Mouse (Mus musculus): ENCODE measurements at regions not wholly inside any gene's neighbourhood (a gene's known extent, or its start where the extent isn't known, plus 50 kb on each side); places are given as distances from the start of the nearest gene placed in this dataset.
A peak's percentile ranks its signal among the peaks of the same experiment; 100 is the strongest.

DNA sequence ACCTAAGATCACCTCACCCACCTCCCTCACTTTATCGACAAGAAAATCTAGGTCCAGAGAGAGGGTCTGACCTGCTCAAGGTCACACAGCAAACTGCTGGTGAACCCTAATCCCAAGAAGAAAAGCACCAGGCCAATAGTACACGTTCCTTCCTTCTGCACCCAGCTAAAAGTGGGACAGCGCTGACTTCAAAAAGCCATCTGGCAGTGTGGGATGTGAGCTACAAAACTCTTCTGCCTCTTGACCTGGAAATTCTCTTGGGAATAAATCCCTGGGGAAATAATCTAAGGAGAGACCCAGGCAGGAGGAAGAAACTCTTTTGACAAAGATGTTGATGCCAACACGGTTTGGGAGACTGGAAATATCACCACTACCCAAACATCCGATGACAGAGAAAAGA lies 175.4 kb downstream of the Cct6b start:
- DNase-seq (ENCODE audit: low read depth, low spot score) = no peak

- no peak for DNase-seq (ENCODE audit: low read depth, low spot score)
Measured at GRCm38 (mm10) chr11:82579841-82580415, 184.2 kb downstream of the Cct6b start.

GRCm38 (mm10) chr11:82576019-82576418 lies 187.3 kb downstream of the Tmem132e start:
- DNase-seq (ENCODE audit: low read depth, low spot score) = peak; percentile 20

DNA sequence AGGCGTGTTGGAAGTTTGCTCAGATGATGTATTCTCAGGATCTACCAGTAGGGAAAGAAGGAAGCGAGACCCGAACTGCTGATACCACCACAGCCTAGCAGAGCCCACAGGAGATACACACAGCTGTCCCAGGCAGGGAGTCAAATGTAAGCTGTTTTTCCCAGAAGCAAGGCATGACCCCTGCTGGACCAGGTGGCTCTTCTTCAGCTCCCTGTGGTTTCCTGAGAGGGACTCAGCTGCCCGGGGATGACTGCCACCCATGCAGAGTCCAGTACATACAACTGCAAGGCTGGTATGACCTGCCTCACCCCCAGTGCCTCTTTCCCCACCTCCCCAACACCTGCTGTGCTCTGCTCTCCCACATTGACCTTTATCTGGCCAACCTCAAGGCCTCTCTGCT lies 184.4 kb downstream of the Tmem132e start:
- DNase-seq (ENCODE audit: low read depth, low spot score) = no peak

DNA sequence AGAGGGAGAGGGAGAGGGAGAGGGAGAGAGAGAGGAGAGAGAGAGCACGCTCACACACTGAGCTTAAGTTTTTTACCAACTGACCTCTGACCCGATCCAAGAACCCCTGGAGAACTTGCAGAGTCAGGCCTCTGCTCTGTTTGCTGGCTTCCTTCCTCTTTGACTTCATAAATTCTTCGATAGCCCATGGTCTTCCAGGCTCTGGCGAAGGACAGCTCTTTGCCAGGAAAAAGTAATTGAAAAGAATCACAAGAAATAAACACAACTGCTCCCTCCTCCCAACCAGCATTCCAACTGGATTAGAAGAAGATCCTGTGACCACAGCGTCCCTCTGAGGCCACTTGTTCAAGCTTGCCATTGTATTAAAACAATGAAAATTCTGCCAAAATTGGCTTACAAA lies 182.8 kb downstream of the Tmem132e start:
- no peak for DNase-seq (ENCODE audit: low read depth, low spot score)

DNA sequence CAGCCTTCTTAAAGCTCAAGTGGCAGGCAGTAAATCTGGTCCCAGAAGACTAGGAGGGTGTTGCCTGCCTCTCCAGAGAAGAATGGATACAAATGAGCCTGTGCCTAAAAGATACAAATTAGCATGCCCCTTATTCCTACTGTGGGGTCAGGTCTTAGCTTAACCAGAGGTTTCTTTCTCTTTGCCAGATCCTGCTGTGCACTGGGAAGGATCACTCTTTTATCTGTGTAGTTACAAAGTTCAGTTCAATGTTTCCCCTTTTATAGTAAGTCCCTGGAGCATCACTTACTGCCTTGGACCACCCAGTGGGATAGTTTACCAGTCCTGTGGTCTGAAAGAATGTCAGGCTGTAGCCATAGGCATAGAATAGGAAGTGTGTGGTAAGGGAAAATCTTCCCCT lies 181.1 kb downstream of the Tmem132e start:
- DNase-seq (ENCODE audit: low read depth, low spot score) = peak; percentile 27

DNA sequence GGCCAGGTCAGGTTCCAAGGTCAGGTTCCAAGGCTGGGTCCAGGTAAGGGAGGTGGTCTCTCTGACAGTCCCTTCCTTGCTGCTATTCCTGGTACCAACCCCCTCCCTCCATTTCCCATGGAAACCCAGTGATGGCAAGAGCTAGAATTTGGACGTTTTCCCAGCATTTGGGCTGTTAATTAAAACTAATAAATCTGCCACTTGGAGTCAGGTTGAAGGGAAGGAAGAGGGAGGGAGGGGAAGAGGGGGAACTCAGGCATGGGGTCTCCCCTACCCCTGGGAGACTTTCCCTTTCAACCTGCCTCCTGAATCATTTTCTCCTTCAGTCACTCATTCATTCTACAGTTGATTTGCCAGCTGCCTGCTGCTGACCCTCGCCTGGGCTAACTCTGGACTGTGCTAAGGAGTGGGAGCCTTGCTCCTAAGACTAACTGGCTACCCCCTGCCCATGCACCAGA lies 179.5 kb downstream of the Tmem132e start:
- no peak for DNase-seq (ENCODE audit: low read depth, low spot score)

DNA sequence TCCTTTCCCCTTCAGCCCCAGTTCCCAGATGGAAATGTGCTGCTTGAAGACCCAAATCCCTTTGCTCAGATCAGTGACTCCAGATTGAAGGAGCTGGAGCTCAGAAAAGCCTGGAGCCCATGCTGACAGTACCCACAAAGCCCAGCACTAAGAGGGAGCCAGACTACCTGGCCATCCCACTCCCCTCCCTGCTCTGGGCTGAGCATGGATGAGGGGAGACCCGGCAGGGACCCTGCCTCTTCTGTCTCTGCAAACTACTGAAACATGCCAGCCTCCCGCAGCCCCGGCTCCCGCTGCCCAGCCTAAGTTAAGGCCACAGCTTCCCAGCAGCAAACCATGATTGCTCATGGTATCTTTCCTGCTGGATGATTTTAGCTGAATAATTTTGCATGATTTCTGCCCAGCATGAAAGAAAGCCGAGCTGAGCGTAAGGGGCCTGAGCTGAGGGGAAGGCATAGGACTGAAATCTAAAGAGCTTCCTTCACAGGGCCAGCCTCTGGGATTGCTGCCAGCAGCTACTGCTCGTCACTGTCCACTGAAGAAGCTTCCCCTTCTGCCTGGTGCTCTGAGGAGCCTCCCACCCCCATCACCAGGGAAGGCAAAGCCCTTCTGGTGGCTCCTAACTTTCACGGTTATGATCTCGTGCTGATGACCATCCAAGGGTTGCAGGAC lies 178.4 kb downstream of the Tmem132e start:
- no peak for DNase-seq (ENCODE audit: low read depth, low spot score)

GRCm38 (mm10) chr11:82566092-82566491 lies 177.4 kb downstream of the Tmem132e start:
- no peak for DNase-seq (ENCODE audit: low read depth, low spot score)

DNA sequence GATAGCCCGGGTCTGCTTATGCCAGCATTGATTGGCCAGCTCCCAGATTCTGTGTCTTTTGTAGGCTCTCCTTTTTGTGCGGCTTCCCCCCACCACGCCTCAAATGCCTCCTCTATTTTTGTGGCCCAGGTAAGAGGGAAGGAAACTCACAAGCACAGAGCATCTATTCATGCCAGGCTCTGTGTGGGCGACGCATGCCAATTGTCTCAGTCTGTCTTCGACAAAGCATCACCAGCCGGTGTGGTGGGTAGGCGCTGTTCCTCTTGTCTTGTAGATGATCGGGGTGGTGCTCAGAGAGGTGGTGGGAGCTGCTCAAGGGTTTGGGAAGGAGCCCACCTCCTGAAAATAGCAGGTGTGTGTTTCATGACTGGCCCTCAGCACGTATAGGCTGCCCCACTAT lies 175.5 kb downstream of the Tmem132e start:
- no peak for DNase-seq (ENCODE audit: low read depth, low spot score)

DNA sequence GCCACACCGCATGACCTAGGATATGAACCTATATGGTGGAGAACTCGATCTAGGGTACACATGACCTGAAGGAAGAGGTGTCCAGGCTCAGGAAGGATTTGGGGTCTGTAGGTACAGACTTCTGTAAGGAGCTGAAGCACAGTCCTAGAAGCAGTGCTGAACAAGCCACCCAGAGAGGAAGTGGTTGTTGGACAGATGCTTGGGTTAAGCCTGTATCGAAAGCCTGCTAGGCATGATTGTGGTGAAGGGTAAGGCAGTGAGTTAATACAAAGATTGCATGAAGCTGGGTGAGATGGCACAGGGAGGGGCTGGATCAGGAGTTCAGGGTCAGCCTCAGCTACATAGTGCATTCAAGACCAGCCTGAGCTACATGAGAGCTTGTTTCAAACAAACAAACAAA lies 153.3 kb downstream of the Tmem132e start:
- DNase-seq (ENCODE audit: low read depth, low spot score) = no peak

DNA sequence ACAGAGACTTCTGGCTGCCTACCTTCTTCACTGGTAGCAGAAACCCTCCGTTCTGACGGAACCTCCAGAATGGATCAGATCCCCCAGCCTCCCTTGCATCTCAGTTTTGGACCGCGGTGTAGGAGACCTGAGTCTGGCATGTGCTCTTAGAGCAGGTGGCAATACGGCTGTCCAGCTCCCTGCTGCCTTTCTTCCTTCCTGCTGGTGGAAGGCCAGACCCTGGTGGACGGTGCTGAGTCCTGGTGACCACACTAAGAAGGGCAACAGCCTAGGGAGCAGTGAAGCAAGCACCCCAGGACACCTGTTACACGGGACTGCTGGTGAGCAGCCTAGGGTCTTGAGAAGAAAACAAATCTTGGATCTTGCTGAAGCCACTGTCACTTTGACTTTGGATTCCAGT lies 152.7 kb downstream of the Tmem132e start:
- no peak for DNase-seq (ENCODE audit: low read depth, low spot score)

GRCm38 (mm10) chr11:82537931-82538330 lies 149.2 kb downstream of the Tmem132e start:
- no peak for DNase-seq (ENCODE audit: low read depth, low spot score)

GRCm38 (mm10) chr11:82523200-82523802 lies 134.6 kb downstream of the Tmem132e start:
- DNase-seq (ENCODE audit: low read depth, low spot score) = no peak

GRCm38 (mm10) chr11:82521383-82521782 lies 132.7 kb downstream of the Tmem132e start:
- no peak for DNase-seq (ENCODE audit: low read depth, low spot score)

DNA sequence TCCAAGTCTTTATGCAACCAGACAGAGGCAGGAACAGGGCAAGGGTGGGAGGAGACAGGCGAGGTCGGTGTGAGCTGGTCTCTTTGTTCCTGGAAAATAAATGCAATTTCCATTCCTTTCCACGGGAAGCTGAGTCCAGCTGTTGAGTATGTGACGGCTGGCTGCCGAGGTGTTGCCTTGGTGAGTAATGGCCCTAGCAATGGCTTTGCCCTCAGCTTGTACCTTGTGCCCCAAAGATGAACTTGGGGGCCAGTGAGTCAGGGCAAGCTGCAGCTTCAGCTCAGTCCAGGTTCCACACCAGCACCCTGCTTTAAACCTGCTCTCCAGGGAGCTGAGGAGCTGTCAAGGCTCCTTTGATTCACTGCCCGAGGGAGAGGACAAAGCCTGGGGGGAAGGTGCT lies 130.0 kb downstream of the Tmem132e start:
- DNase-seq (ENCODE audit: low read depth, low spot score) = peak; percentile 14

GRCm38 (mm10) chr11:82514526-82515144 lies 125.9 kb downstream of the Tmem132e start:
- DNase-seq (ENCODE audit: low read depth, low spot score) = peak; percentile 47

GRCm38 (mm10) chr11:82508564-82508963 lies 119.9 kb downstream of the Tmem132e start:
- no peak for DNase-seq (ENCODE audit: low read depth, low spot score)
